Mouse (Mus musculus) v-Abl transformed pro-B cells (cell line): ENCODE data around the gene Magi1.

Source experiments
- in situ Hi-C, 2 experiments: fragments of 400-800 bp; cut with MboI; formaldehyde crosslinking; loops; one replicate each; pipeline ENCODE4 v1.15.1; 2025; ENCODE audit not compliant: unreplicated experiment in 2 of 2

The Magi1 gene

GRCm38 (mm10) chr6:94205926-94206325 lies 77.8 kb downstream of the Magi1 start:
- in situ Hi-C loops = no loop called here

- in situ Hi-C loops = no loop called here
Observed at GRCm38 (mm10) chr6:94203642-94204145, 80.0 kb downstream of the Magi1 start.

DNA sequence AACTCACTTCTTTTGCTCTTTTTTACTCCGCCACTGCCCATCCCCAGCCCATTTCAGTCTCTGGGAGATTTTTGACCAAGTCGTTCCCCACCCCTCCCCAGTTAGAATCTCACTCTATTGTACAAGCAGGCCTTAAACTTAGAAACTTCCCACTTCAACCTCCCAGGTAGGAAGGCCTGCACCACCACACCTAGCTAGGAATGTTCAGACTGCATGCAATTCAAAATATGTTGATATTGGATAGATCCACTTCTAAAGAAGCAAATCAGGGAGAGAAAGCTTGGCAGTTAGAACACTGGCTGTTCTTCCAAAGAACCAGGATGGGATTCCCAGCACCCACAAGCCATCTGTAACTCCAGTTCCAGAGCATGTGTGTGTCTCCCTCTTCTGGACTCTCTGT lies 81.8 kb downstream of the Magi1 start:
- in situ Hi-C loops = no loop called here

DNA sequence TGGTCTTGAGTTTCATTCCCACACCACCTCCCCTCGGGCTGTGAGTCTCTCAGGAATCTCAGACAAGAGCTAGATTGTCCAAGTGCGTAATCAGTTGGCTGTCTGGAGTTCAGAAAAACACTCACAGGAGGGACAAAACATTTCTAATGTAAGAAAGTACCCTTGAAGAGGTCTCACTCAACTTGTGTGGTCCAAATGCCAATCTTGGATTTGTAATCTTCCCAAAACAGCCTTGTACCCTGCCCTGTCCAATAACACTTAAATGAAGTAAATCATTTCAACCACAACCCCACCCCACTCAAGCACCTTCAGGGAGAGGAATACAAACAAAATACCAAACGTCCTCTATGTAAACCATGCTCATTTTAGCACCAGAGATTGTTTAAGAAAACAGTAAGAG lies 82.8 kb downstream of the Magi1 start:
- in situ Hi-C loops = no loop called here

- in situ Hi-C loops = no loop called here
Observed at GRCm38 (mm10) chr6:94199696-94200095, 84.0 kb downstream of the Magi1 start.

GRCm38 (mm10) chr6:94197831-94198230 lies 85.9 kb downstream of the Magi1 start:
- in situ Hi-C loops = no loop called here

DNA sequence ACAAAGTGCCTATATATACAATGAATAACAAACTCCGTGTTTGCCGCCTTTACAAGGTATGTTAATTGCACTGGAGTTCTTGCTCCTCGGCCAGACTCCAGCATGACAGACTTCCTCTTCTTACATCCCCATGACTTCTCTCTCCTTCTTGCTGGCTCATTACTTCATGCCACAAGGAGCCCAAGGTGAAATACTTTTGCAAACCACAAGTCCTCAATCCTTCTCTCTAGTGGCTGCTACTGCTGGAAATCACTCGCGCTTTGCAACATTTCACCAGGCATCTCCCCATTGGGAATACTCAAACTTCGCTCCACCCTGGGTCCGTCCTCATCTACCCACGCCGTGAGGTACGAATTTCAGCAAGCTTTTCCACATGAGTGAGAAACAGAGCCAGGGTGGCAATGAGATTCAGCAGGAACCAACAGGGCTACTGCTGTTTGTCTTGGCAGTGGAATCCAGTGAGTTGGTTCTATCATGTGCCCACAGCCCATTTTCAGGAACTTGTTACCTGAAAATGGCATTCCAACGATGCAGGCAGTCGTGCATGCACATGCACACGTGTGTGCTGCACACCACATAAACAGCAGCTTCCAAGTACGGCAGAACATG lies 88.3 kb downstream of the Magi1 start:
- in situ Hi-C loops = no loop called here

GRCm38 (mm10) chr6:94190830-94191229 lies 92.9 kb downstream of the Magi1 start:
- in situ Hi-C loops = no loop called here

GRCm38 (mm10) chr6:94189379-94189778 lies 94.3 kb downstream of the Magi1 start:
- in situ Hi-C loops = no loop called here

- in situ Hi-C loops = no loop called here
Observed at GRCm38 (mm10) chr6:94186628-94187319, 96.9 kb downstream of the Magi1 start.

GRCm38 (mm10) chr6:94184268-94184667 lies 99.4 kb downstream of the Magi1 start:
- in situ Hi-C loops = no loop called here

GRCm38 (mm10) chr6:94183354-94183851 lies 100.3 kb downstream of the Magi1 start:
- in situ Hi-C loops = no loop called here

- in situ Hi-C loops = no loop called here
Observed at GRCm38 (mm10) chr6:94181673-94182255, 102.0 kb downstream of the Magi1 start.

DNA sequence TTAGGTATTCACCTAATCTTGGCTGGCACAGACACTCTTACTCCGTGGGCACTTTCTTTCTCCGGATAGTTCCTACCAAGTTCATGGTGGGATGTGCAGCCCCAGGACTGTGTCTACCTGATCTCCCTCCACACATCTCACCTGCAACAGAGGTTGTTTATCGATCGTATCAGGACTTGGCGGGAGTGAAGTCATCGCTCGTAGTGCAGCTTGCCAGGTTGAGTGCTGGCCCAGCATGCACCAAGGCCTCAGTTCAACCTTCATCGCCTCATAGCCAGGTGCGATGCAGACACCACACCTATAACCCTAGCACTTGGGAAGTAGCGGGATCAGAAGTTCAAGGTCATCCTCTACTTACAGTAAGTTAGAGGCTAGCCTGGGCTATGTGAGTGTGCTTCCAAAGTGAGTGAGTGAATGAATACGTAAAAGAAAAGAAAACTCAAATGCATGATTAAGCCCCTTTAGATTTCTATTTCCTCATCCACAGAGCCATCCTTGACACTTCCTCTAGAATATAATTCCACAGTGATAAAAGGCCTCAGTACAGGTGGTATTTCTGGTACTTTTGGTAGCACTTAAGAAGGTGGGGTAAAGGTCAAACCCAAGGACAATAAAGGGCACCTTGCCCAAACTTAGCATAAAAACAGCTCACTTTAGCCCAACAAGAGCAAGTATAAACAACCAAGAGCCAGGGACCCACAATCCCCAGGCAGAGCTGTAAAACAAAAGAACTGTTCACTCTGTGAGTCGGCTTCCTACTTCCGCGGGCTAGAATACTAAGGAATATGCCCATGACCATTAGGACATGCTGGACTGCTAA lies 103.2 kb downstream of the Magi1 start:
- in situ Hi-C loops = no loop called here

DNA sequence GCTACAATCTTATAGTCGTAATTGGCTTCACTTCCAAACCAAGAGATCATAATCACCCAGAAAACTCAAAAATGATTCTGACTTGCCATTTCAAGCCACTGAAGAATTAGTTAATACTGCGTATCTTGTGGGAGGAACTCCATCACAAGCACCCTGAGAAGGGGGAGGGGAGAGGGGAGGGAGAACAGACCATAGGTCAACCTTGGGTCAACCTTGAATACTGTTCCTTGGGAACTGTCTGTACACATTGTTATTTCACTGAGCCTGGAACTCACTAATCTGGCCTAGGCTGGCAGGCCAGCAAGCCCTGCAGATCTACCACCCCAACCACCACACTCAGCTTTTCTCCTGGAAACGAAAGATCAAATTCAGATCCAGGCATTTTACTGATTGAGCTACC lies 106.2 kb downstream of the Magi1 start:
- in situ Hi-C loops = no loop called here

- in situ Hi-C loops = no loop called here
Observed at GRCm38 (mm10) chr6:94176705-94177104, 107.0 kb downstream of the Magi1 start.

DNA sequence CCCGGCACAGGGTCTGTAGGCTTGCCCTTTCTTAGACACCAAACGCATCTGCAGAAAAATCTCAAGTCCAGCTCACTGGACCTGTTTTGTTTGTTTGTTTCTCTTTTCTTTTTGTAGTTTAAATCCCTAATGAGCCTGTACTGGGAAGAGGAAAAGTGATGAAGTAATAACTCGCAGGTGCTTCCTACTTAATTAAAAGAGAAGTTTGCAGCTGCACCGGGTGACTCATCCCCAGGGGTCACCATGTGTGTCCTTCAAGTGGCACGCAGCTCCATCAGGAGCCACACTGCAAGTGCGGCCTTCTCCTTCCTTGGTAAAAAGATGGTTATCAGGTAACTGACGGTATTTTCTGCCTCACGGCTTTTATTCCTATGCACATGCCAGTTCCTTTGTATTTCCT lies 112.5 kb downstream of the Magi1 start:
- in situ Hi-C loops = no loop called here

DNA sequence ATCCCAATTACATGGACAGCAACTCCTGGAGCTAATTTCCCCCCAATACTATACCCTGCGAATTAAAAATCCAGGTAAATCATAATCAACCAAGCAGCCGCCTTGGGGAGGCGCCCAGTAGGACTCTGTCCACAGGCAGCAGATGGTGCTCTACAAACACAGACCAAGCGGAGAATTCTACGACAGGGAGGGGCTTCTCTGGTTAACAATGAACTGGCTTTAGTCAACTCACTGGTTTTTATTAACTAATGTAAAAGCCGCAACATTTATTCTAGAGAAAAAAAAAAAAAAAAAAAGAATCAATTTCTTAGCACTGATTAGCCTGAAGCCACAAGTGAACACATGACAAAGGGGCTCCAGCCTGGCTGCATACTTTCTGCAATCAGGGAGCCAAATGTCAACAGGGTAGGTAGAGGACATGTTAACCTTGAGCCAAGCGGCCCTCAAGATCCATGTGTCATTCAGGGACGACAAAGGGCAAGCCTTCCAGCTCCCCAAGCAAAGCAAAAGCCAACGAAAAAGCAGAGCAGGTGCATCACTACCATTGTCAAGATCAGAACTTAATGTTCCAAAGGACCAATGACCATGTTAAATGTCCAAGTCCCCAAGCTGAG lies 114.0 kb downstream of the Magi1 start:
- in situ Hi-C loops = no loop called here

- in situ Hi-C loops = no loop called here
Observed at GRCm38 (mm10) chr6:94165951-94166350, 117.8 kb downstream of the Magi1 start.

DNA sequence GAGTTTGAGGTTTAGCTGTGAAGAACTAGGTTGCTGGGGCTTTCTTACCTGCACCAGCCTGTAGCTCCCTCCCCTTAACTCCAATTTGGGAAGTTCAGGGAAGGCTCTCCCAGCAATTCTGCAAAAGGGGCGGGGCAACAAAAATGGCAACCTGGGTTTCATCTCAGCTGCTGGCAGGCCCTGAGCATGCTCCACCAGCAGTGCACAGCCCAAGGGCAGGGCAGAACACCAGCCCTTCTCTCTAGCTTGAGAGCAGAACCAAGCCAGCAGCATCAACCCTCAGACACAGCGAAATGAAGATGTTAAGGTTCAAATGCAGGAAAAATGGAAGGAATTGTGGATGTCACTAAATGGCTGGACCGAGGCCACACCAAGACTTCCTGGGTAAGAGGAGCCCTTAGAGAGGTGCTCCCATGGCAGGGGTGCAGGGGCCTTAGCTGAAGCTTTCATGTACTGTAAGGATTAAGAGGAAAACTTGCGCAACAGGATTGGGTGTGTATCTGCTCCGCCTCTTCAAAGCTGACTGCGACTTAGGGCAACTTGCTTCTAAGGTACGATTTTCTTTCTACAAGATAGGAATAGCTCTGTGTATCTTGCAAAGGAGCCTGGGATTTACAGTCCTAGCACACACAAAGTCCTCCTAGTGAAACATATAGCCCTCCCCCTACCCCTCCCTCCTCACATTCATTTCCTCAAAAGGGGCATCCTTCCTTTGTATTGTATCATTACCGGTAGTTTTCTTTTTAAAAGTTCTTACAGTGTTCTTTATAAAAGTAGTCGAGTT lies 118.8 kb downstream of the Magi1 start:
- in situ Hi-C loops = no loop called here
